Mouse (Mus musculus) stomach, postnatal 0 days (tissue): ENCODE measurements around the gene Gm973. TPM values are rescaled to one million over a fixed set of nuclear protein-coding genes. Genes with fewer than 3 reads are reported as not detected.

Experiments used
- ATAC-seq: fragments of 200-750 bp; cut with Nextera tagmentation; 2 replicates; pipeline ENCODE4 v1.8.0; 2017; ENCODE audit not compliant: low FRiP score, low TSS enrichment
- DNase-seq: peaks from one replicate; pipeline ENCODE4 v3.0.0-alpha.2; 2016; ENCODE audit warnings: low spot score
- H3K27ac ChIP-seq: fragments of 300-500 bp; sonication (generic); replicated peaks from 2 replicates; pipeline ENCODE4 v1.5.1; 2014; ENCODE audit warnings: mild to moderate bottlenecking, control low read depth
- H3K27me3 ChIP-seq: fragments of 300-500 bp; sonication (generic); 2 replicates; pipeline ENCODE4 v1.6.1; 2014; ENCODE audit warnings: low read length; ENCODE audit not compliant: control insufficient read depth, insufficient read depth
- H3K36me3 ChIP-seq: fragments of 300-500 bp; sonication (generic); 2 replicates; pipeline ENCODE4 v1.6.1; 2014; ENCODE audit warnings: low read length, mixed read lengths; ENCODE audit not compliant: control insufficient read depth, insufficient read depth
- H3K4me1 ChIP-seq: fragments of 300-500 bp; sonication (generic); replicated peaks from 2 replicates; pipeline ENCODE4 v1.6.1; 2014; ENCODE audit warnings: antibody characterized with exemption; ENCODE audit not compliant: control insufficient read depth, insufficient read depth
- H3K4me2 ChIP-seq: fragments of 300-500 bp; sonication (generic); replicated peaks from 2 replicates; pipeline ENCODE4 v1.6.1; 2014; ENCODE audit warnings: low read depth, mild to moderate bottlenecking, control low read depth, moderate library complexity
- H3K4me3 ChIP-seq: fragments of 300-500 bp; sonication (generic); 2 replicates; pipeline ENCODE4 v1.5.1; 2014; ENCODE audit warnings: low read depth, low read length, control low read depth
- H3K9ac ChIP-seq: fragments of 300-500 bp; sonication (generic); 2 replicates; pipeline ENCODE4 v1.6.1; 2014; ENCODE audit warnings: mild to moderate bottlenecking, low read length, control low read depth, mixed read lengths
- H3K9me3 ChIP-seq: fragments of 300-500 bp; sonication (generic); 2 replicates; pipeline ENCODE4 v1.6.1; 2016; ENCODE audit warnings: low read length; ENCODE audit not compliant: control insufficient read depth
- CTCF ChIP-seq: IDR thresholded peaks from 2 replicates; pipeline ENCODE4 v1.5.1; 2016; ENCODE audit warnings: antibody characterized with exemption, low read depth, mild to moderate bottlenecking, moderate library complexity
- EP300 ChIP-seq: optimal IDR thresholded peaks from 2 replicates; pipeline ENCODE3; 2016; ENCODE audit warnings: antibody characterized with exemption
- WGBS: fragments of 180-500 bp; shearing (Covaris S2); extraction: QIAGEN DNeasy Blood & Tissue Kit; methylation state at CpG from one replicate; pipeline ENCODE4 v1.1.7; 2014; 5-methylcytosine and 5-hydroxymethylcytosine counted together
- polyA plus RNA-seq: library from polyadenylated mRNA; unstranded; fragments of >200 nt; fragmentation: Nextera tagmentation; extraction: Ambion mirVana; gene quantifications from 2 replicates; pipeline ENCODE4 v1.2.1, GENCODE M21; 2015

Gm973 gene
- polyA plus RNA-seq, 1 experiment from 2014 or later = 0.51 TPM

- H3K4me1 ChIP-seq = no peaks in the 10 kb centered on the region
- H3K27ac ChIP-seq = no peak overlapping the region
- no peaks in the 10 kb centered on the region for H3K9me3 ChIP-seq
- no peaks in the 10 kb centered on the region for H3K36me3 ChIP-seq
- H3K4me3 ChIP-seq = no peak overlapping the region
- H3K27me3 ChIP-seq = no peaks in the 10 kb centered on the region
- TF ChIP-seq CTCF (no peak), EP300 (no peak)
- WGBS = 45% methylated on average over 11 of the region's 11 CpGs
- H3K9ac ChIP-seq = no peak overlapping the region
- ATAC-seq = peak; percentile 47; the same call in 1 of the 2 replicates
- H3K4me2 ChIP-seq = no peak overlapping the region; the same call in 1 of the 2 replicates
- DNase-seq = no peak
Observed at GRCm38 (mm10) chr1:59550996-59551395, 34.9 kb downstream of the Gm973 start.

GRCm38 (mm10) chr1:59553708-59554107 lies 37.6 kb downstream of the Gm973 start:
- ATAC-seq (no peak), DNase-seq (no peak)
- TF ChIP-seq CTCF (no peak), EP300 (no peak)
- H3K4me1 ChIP-seq = no peaks in the 10 kb centered on the region
- H3K4me3 ChIP-seq = no peak overlapping the region
- H3K9ac ChIP-seq = no peak overlapping the region
- no peak overlapping the region for H3K27ac ChIP-seq
- H3K27me3 ChIP-seq = no peaks in the 10 kb centered on the region
- H3K36me3 ChIP-seq = no peaks in the 10 kb centered on the region
- H3K4me2 ChIP-seq = no peak overlapping the region
- WGBS = 60% methylated on average over 5 of the region's 5 CpGs
- no peaks in the 10 kb centered on the region for H3K9me3 ChIP-seq

GRCm38 (mm10) chr1:59563581-59563980 lies 47.5 kb downstream of the Gm973 start:
- H3K9me3 ChIP-seq = no peaks in the 10 kb centered on the region
- no peak overlapping the region for H3K4me2 ChIP-seq
- 55% methylated on average over 2 of the region's 2 CpGs for WGBS
- H3K27ac ChIP-seq = no peak overlapping the region
- ATAC-seq = no peak
- no peaks in the 10 kb centered on the region; the same call in 1 of the 2 replicates for H3K4me1 ChIP-seq
- DNase-seq = no peak
- TF ChIP-seq EP300 (no peak), CTCF (no peak)
- H3K36me3 ChIP-seq = no peaks in the 10 kb centered on the region
- no peaks in the 10 kb centered on the region for H3K27me3 ChIP-seq
- no peak overlapping the region for H3K4me3 ChIP-seq
- no peak overlapping the region for H3K9ac ChIP-seq

GRCm38 (mm10) chr1:59565804-59566203 lies 49.7 kb downstream of the Gm973 start:
- Histone ChIP-seq H3K4me2 (no peak overlapping the region), H3K27me3 (no peaks in the 10 kb centered on the region)
- WGBS = 63% methylated on average over 5 of the region's 5 CpGs

GRCm38 (mm10) chr1:59566281-59566680 lies 50.2 kb downstream of the Gm973 start:
- no peak overlapping the region for H3K9ac ChIP-seq
- H3K4me2 ChIP-seq = no peak overlapping the region
- no peaks in the 10 kb centered on the region; the same call in 1 of the 2 replicates for H3K4me1 ChIP-seq
- TF ChIP-seq EP300 = no peak
- no peak for TF ChIP-seq CTCF
- no peaks in the 10 kb centered on the region for H3K27me3 ChIP-seq
- DNase-seq = no peak
- no peak overlapping the region for H3K27ac ChIP-seq
- no peaks in the 10 kb centered on the region for H3K9me3 ChIP-seq
- no peaks in the 10 kb centered on the region for H3K36me3 ChIP-seq
- WGBS = 72% methylated on average over 7 of the region's 7 CpGs
- ATAC-seq = no peak
- H3K4me3 ChIP-seq = no peak overlapping the region

More at GRCm38 (mm10) chr1:59565804-59566203, 49.7 kb downstream of the Gm973 start:
- Histone ChIP-seq H3K27ac (no peak overlapping the region), H3K4me3 (no peak overlapping the region), H3K4me1 (no peaks in the 10 kb centered on the region; the same call in 1 of the 2 replicates), H3K9me3 (no peaks in the 10 kb centered on the region), H3K9ac (no peak overlapping the region), H3K36me3 (no peaks in the 10 kb centered on the region)
- ATAC-seq (peak; percentile 54; the same call in 1 of the 2 replicates), DNase-seq (no peak)
- TF ChIP-seq CTCF (no peak), EP300 (no peak)

- H3K4me2 ChIP-seq = no peak overlapping the region
- H3K36me3 ChIP-seq = no peaks in the 10 kb centered on the region
- H3K27me3 ChIP-seq = no peaks in the 10 kb centered on the region
- no peak overlapping the region for H3K9ac ChIP-seq
- no peak overlapping the region for H3K27ac ChIP-seq
- H3K4me3 ChIP-seq = no peak overlapping the region
- TF ChIP-seq CTCF (no peak), EP300 (no peak)
- H3K9me3 ChIP-seq = no peaks in the 10 kb centered on the region
- ATAC-seq (0 out of 2 replicates have a peak, but pooled peaks have one; percentile 12), DNase-seq (no peak)
- WGBS = 51% methylated on average over 6 of the region's 6 CpGs
- H3K4me1 ChIP-seq = no peaks in the 10 kb centered on the region; the same call in 1 of the 2 replicates
Observed at GRCm38 (mm10) chr1:59566926-59567325, 50.9 kb downstream of the Gm973 start.
